Mouse (Mus musculus) liver, embryonic 14.5 days (tissue): ENCODE measurements around the gene Plagl1.

ENCODE experiments used
- CTCF ChIP-seq: IDR thresholded peaks from 2 replicates; pipeline ENCODE4 v1.5.1; 2016; ENCODE audit warnings: antibody characterized with exemption, low read depth, control low read depth
- EP300 ChIP-seq: IDR thresholded peaks from 2 replicates; pipeline ENCODE4 v1.6.1; 2016; ENCODE audit warnings: antibody characterized with exemption, low read depth

DNA sequence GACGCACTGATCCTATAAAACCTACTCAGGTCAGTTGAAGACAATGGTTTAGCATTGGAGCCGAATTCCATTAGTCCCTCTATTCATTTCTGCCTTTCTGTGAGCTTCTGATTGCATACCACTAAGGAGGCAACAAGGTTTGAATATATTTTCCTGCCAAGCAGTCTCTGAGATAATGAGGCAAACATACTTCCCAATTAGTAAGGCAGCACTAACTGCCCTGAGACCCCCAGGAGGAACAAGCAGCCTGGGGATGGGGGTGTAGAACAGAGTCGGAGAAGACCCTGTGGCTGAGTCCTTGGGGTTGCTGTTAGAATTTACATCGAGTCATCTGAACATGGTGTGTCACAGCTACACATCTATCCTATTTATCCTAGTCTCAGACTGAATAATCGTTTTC is 95.1 kb downstream of the Plagl1 start:
- TF ChIP-seq CTCF (no peak), EP300 (no peak)
